Mouse (Mus musculus) E14TG2a.4 (cell line): ENCODE measurements at regions not wholly inside any gene's neighbourhood (a gene's known extent, or its start where the extent isn't known, plus 50 kb on each side); places are given as distances from the start of the nearest gene placed in this dataset.

Experiments used
- CTCF ChIP-seq: conservative IDR thresholded peaks from 2 replicates; pipeline ENCODE4 v1.5.1; 2014; ENCODE audit warnings: low read length
- NANOG ChIP-seq: IDR thresholded peaks from 2 replicates; pipeline ENCODE4 v1.6.1; 2014; ENCODE audit warnings: borderline replicate concordance, low read length, mixed read lengths
- POU5F1 ChIP-seq: IDR thresholded peaks from 2 replicates; pipeline ENCODE4 v1.6.1; 2014; ENCODE audit warnings: low read length, borderline replicate concordance

DNA sequence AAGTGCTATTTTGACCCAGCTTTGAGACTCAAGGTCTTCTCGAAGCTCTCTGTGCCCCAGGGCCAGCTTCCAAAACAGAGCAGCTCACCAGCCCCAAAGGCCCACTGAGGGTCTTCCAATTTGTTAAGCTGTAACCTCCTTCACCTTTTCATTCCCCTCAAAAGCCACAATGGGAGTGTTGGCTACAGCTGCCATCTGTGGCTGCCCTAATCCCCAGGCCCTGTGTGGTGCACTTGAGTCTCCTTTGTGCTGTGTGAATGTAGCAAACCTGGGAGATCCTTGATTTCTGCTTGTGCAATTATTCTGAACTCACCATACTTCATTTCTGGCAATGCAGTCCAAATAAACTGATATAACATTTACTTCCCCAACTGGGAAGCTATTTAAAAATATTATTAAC, 287.8 kb downstream of the Wdr20rt start:
- TF ChIP-seq CTCF (no peak), POU5F1 (no peak), NANOG (no peak)
